Mouse (Mus musculus) MN1 (cell line): ENCODE data around the gene Ptprd.
A peak's percentile ranks its signal among the peaks of the same experiment; 100 is the strongest.

ENCODE experiments used
- DNase-seq: peaks from one replicate; pipeline ENCODE4 v3.0.0-alpha.2; 2016; ENCODE audit warnings: low spot score

Ptprd gene

GRCm38 (mm10) chr4:77558404-77559202 is 653.2 kb downstream of the Ptprd start:
- peak; percentile 33 for DNase-seq

GRCm38 (mm10) chr4:77555841-77556240 is 655.9 kb downstream of the Ptprd start:
- DNase-seq: no peak

GRCm38 (mm10) chr4:77537843-77538242 is 673.9 kb downstream of the Ptprd start:
- no peak for DNase-seq

- no peak for DNase-seq
These were observed 674.4 kb downstream of the Ptprd start for GRCm38 (mm10) chr4:77537336-77537735.

DNA sequence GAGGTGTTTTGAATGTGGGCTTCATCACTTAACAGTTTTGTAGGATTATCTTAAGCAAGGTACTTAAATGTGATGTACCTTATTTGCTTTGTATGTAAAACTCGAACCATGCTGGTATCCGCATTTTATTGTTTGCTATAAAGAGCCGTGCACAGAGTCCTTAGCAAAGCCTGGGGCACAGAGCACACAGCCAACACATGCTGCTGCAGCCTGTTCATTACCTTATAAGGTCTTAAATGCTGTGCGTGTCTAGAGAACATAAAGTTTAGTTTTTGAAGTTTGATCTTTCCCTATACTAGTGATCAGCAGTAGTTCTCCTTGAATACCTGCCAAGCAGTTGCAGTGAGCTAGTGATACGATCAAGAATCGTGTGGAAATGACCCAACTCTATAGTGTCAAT is 676.2 kb downstream of the Ptprd start:
- DNase-seq: no peak

DNA sequence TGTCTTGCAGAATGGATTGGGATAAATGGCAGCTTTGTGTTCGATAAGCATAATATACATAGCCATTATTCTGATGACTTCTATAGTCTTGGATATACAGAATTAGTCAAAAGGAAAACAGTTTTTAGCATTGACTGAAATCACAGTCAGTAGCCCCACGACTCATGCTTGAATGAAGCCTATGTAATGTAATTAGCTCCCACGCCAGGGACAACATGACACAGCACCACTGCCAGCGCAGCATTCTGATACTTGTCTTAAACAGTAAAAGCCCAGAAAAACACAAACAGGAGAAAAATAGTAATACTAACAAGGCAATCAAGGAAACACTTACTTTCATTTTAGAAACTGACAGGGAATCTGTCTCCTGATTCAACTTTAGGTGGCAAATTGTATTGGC is 677.2 kb downstream of the Ptprd start:
- DNase-seq: no peak

DNA sequence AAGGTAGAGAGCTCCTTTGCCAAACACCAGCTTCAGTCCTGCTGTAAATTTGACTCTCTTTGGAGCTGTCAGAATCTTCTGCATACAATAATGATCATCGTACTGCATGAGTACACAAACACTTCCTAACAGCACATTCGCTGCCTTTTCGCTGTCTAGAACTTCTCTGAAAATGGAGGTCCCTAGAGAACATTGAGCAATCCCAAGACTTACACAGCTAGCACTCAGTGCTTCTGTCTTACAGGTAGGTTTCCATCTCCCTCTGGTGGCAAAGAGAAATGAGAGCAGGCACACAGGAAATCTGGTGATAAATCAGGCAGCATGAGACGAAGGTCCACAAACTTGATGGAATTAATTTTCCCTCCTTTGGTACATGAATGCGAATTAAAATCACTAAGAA is 692.6 kb downstream of the Ptprd start:
- no peak for DNase-seq

DNA sequence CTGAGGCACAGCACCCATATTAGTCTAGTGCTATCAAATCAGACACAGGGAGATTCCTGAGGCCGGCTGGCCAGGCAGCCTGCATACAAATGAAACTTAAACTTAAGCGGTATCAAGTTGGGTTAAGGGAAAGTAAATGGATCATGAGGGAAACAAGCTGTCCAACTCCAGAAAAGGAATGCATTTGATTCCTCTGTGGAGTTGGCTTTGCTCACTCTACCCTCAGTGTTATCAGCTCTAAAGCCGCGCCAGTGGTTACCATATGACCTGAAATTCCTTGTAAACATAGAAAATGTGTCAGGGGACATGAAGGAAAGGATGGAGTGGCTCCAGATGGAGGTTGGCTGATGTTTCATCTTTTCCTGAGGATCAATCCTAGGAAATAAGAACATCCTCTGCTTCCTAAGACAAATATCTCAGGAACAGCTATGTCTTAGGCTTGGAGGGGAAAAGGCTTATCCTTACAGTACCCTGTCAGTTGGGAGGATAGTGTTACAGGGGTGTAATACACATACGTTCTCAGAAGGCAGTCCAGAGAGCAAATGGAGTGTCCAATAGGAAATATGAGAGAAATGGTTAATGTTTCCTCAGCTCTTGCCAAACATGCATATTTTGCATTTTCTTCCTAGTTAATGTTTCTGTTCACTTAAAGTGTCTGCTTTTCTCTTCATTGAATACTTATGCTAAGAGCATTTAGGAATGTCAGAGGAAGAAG is 697.7 kb downstream of the Ptprd start:
- no peak for DNase-seq

GRCm38 (mm10) chr4:77513041-77513440 is 698.7 kb downstream of the Ptprd start:
- DNase-seq: no peak

DNA sequence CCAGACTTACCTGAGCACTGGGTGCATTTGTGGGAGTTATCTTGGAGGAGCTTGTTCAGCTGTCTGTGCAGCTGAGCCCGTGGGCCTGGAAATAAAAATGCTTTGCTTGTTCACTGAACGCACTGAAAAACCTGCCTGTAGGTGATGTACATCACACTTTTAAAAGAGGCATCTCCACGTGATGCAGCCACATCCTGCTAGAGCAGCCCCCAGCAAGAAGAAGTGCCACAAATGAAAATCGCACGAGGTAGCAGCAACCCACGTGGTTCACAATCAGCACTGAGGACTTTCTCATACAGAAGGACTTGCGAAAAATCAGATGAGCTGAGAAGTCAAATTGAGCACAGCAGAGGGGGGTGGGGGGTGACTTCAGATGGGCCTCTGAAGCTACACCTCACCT is 757.7 kb downstream of the Ptprd start:
- DNase-seq: no peak

- no peak for DNase-seq
These were observed 812.6 kb downstream of the Ptprd start for GRCm38 (mm10) chr4:77399146-77399545.

GRCm38 (mm10) chr4:77361728-77362127 is 850.0 kb downstream of the Ptprd start:
- no peak for DNase-seq

GRCm38 (mm10) chr4:77327198-77327597 is 884.6 kb downstream of the Ptprd start:
- DNase-seq: no peak

DNA sequence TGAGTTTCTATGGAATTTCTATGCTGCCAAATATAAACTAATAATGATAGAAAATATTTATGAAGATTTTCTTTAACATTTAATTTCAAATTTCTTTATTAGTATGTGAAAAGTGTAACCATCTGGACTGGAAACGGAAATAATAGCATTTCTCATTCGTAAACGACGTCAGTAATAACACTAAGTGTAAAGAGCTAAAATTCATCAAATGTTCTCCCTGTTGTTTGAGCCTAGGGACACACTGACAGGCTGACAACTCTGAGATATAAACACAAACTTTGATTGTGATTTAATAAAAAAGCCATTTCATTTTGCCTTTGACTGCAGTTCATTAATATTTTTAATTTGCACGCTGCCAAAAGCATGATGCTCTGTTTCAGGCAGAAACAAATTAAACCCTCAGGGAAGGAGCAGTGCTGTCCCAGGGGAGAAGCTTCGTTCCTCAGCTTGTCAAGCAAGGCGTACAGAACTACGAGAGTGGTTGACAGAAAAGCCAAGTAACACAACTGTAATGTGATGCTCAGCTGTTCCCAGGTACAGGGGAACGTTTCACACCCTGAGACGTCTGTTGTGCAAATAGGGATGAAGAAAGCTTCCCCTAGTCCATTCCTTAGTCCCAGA is 894.6 kb downstream of the Ptprd start:
- DNase-seq: no peak

DNA sequence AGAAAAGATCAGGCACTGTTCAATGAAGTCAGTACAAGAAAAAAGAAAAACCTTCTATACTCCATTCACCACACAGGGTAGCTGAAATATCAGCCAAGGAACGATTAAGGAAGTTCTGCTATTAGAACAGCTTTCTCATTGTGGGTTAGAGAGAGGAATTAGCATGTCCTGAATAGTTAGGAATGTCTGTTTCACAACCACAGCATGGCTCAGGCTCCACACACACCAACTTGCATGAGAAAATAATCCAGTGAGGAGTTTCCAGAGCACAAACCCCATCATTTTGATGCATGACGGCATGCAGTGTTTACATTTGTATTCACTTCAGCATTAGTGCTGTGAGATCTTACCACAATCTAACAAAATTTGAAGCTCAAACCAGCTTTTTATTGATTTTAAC is 895.1 kb downstream of the Ptprd start:
- DNase-seq: no peak

DNA sequence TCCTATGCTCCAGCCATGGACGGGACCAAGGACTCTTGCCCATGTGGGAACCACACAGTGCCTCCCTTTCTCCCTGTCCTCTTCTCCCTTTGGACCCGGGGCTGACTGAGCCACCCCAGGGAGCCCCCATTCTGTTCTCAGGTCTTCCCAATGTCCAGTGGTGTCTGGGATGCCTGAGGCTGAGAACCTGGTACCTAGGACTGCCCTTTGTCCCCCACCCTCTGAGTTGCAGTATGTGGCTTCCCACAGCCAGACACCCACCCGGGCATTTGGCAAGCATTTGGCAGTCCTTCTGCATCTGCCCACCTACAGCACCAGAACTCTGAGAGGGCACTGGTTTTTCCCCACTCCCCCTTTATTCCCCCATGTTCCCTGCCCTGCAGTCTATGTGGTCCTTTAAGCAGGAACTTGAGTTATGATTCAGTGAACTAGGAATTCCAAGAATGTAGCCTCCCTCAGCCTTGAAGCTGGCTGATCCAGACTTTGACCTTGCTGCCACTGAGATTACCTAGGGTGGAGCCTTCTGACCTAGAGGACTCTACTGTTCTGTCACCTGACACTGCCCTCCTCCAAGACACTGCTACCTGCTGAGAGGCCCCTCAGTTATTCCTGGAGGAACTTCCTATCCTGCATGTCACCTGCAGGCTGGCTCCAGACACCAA is 901.5 kb downstream of the Ptprd start:
- DNase-seq: no peak

GRCm38 (mm10) chr4:77283423-77283822 is 928.3 kb downstream of the Ptprd start:
- no peak for DNase-seq

DNA sequence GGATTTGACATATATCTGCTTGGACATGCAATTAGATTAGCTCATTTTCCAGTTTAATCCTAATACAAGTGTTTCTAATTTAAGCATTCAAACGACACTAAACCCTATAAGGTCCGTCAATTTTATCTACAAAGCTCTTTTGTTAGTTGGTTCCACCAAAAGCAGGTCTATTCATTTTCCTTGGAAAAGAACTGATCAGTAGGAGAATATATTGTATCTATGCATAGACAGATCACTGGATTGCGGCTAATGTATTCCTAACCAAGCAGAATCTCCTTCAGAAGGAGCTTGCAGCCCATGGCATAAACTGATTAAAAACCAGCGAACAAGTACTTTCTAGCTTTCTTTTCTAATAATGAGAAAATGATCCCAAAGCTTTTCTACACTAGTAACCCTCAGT is 933.8 kb downstream of the Ptprd start:
- DNase-seq: no peak

DNA sequence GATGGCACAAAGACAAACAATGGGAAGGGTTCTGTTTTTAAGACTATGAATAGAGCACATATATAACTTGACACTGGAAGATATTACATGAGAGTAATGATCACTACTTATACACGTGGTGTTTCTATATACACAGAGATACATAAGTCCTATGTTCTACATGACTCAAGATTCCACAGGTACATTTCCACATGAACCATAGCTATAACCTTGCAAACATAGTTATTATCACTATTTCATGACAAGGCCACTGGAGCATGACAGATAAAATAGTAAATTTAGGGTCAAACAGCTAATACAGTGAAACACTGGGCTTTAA is 951.8 kb downstream of the Ptprd start:
- DNase-seq: no peak

GRCm38 (mm10) chr4:77259250-77259971 is 952.4 kb downstream of the Ptprd start:
- no peak for DNase-seq

DNA sequence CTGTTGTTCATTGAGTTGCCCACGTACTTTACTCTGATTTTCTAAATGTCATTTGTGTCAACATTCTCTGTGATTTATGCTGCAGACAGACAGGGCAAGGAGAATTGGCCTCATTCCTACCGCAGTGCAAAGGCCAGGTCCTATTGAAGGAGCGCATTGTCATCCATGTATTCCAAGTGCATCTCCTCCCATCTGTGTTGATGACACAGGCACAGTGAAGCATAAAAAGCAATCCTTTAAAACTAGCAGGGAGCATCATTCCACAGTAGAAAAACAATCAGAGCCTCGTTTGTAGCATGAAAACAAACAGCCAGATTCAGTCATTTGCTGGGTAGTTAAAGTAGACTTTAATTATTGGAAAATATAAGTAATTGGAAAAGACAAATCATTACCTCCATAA is 960.6 kb downstream of the Ptprd start:
- DNase-seq: no peak

DNA sequence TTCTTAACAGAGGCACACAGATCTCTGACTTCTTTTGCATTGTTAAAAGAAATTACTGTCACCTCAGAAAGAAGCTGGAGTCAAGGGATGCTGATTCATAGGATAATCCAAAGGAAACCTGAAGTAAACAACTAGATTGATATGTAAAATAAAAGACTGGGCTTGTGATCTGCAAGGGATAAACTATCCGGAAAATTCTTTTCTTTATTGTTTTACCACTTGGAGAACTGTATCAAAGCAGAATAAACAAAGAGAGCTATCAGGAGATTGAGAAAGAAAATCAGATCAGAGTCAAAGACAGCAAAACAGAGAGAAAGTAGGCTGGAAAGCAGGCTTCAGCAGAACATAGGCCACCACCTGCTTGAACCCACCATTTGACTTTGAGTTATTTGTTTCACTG is 962.0 kb downstream of the Ptprd start:
- DNase-seq: no peak
